Mouse (Mus musculus): ENCODE measurements around the gene Ppp1r13l. TPM values are rescaled to one million over a fixed set of nuclear protein-coding genes. Genes with fewer than 3 reads are reported as not detected.

Ppp1r13l gene
- polyA plus RNA-seq, 1 experiment from 2014 or later: 13.5 TPM

- peaks cover 8% of the 10 kb centered on the region for H3K4me1 ChIP-seq (replicated peaks)
- H3K36me3 ChIP-seq: peaks cover 51% of the 10 kb centered on the region
- no peak for ATAC-seq (replicated peaks; ENCODE audit: insufficient number of reproducible peaks, insufficient read depth, low FRiP score, low read depth)
- H3K27ac ChIP-seq: no peak overlapping the region
- no peaks in the 10 kb centered on the region for H3K9me3 ChIP-seq (replicated peaks)
- H3K9ac ChIP-seq: 0 out of 2 replicates have a peak overlapping the region, but pooled peaks have one; percentile 13
- H3K4me2 ChIP-seq: no peak overlapping the region
- H3K27me3 ChIP-seq: no peaks in the 10 kb centered on the region
- H3K4me3 ChIP-seq: no peak overlapping the region
- 83% methylated on average over 5 of the region's 5 CpGs for WGBS
These were observed 4.6 kb upstream of the Ppp1r13l start for GRCm38 (mm10) chr7:19354991-19355390.

DNA sequence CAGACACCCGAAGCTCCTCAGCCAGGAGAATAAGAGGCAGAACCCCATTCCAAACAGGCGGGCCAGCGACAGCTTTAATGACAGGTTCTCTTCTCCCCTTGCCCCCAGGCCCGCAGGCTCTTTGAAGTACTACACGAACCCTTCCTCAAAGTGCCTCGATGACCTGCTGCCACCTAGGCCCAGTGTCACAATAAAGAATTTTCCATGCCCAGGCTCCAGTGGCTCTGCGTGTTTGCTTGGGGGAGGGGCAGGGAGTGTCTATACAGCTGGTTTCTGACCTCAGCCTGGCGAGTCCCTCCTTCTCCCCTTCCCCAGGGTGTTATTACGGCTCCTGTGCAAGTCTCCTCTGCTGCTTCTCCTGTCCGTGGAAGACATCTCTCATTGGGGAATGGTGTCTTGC lies 3.2 kb upstream of the Ppp1r13l start:
- Histone ChIP-seq H3K9me3 (replicated peaks) (no peaks in the 10 kb centered on the region), H3K27ac (no peak overlapping the region), H3K27me3 (no peaks in the 10 kb centered on the region), H3K4me3 (no peak overlapping the region), H3K9ac (no peak overlapping the region), H3K36me3 (peaks cover 43% of the 10 kb centered on the region), H3K4me1 (replicated peaks) (peaks cover 16% of the 10 kb centered on the region), H3K4me2 (no peak overlapping the region)
- 72% methylated on average over 10 of the region's 10 CpGs for WGBS
- no peak for ATAC-seq (replicated peaks; ENCODE audit: insufficient number of reproducible peaks, insufficient read depth, low FRiP score, low read depth)

DNA sequence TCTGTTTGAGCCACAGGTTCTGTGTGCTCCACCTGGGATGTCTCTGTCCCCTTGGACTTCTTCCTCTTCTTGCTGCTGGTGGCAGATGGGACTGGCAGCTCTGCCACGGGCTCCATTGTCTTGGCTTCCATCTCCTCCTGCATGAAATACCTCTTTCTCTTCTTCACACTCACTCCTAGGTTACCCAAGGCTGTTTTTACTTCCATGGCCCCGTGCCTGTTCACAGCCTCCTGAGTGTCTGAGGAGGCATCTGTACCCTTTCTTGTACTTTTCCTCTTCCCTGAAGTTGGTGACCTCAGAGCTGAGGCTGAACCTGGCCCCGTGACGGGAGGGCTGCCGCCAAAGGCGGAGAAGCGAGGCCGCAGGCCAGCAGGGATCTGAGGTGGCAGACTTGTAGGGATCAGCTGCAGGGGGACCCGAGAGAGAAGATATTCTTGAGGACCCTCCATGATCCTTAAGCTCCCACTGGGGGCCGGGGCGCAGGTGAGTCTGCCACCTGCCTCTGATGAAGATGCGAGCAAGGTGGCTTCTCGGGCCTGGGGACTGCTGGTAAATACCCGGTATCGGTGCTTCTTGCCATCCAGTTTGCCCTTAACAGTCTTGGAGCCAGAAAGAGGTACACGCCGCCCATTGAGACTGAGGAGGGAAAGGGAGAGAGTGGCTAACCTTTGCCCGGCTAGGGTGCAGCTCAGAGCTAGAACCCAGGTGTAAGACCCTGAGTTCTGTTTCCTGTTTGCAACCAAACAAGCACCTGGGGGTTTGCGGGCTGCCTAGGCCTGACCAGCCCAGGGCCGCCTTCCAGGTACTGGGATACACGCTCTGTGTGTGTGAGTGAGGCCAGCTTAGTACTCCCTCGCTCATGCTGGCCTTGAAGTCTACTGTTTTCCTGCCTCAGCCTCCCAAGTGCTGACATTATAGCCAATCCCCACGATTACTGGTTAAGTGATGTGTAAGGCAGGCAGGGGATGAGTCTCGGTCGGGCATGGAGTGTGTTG lies 1.9 kb upstream of the Ppp1r13l start:
- H3K9me3 ChIP-seq (replicated peaks): no peaks in the 10 kb centered on the region
- H3K27ac ChIP-seq: no peak overlapping the region
- peak overlapping the region; percentile 86 for H3K4me3 ChIP-seq
- H3K9ac ChIP-seq: peak overlapping the region; percentile 63; the same call in 1 of the 2 replicates
- peaks cover 31% of the 10 kb centered on the region for H3K36me3 ChIP-seq
- 91% methylated on average over 25 of the region's 25 CpGs for WGBS
- H3K27me3 ChIP-seq: no peaks in the 10 kb centered on the region
- H3K4me1 ChIP-seq (replicated peaks): peaks cover 30% of the 10 kb centered on the region
- H3K4me2 ChIP-seq: peak overlapping the region; percentile 99; the same call in 1 of the 2 replicates
- ATAC-seq (replicated peaks; ENCODE audit: insufficient number of reproducible peaks, insufficient read depth, low FRiP score, low read depth): no peak

DNA sequence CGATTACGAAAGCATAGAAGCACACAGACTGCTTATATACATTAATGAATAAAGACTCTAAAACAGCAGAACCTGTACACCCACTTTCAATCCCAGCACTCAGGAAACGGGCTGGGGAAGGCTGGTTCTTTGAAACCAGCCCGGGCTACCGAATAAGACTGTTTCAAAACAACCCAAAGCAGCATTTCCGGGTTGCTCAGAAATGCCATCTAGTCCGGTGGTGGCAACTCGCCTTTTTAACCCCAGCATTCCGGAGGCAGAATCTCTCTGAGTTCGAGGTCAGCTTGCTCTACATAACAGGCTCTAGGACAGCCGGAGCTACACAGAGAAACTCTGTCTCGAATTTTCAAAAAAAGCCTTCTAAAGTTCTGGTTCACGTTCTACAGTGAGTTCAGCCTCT lies 915 bp upstream of the Ppp1r13l start:
- Histone ChIP-seq H3K4me1 (replicated peaks) (peaks cover 39% of the 10 kb centered on the region), H3K9me3 (replicated peaks) (no peaks in the 10 kb centered on the region), H3K27me3 (no peaks in the 10 kb centered on the region), H3K4me3 (peak overlapping the region; percentile 86), H3K9ac (peak overlapping the region; percentile 63), H3K4me2 (peak overlapping the region; percentile 99), H3K36me3 (peaks cover 22% of the 10 kb centered on the region), H3K27ac (no peak overlapping the region)
- no peak for ATAC-seq (replicated peaks; ENCODE audit: insufficient number of reproducible peaks, insufficient read depth, low FRiP score, low read depth)
- 14% methylated on average over 13 of the region's 13 CpGs for WGBS

DNA sequence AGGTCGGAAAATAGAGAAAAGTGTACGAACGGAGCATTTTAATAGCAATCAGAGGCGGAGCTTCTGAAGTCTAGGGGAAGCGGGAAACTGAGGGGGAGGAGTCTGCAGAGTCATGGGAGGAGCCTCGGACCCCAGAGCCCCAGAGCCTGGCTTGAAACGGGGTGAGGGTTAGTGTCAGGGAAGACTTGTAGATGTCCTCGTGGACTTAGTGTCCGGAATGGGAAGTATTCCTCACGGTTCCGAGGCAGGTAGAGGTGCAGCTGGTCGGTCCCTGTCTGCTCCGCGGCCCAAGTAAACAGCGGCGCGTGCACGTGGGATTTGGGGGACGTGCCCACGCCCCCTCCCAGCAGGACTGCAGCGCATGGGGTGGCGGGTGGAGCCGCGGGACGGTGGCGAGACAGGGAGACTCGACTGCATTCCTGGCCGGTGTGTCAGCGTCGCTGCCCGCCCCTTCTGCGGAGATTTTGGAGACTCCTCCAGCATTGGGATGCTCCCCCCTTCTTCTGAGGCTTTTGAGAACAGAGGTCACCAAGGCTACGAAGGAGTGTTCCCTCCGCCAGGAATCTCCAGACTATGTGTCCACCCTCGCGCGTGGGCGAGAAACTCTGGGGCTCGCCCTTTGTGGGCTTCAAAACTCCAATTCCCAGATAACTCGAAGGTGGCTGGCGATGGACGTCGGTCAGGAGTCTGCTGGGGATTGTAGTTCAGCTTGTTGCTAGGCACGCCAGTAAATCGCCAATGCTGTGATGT lies 518 bp downstream of the Ppp1r13l start:
- peak overlapping the region; percentile 96 for H3K27ac ChIP-seq
- peak overlapping the region; percentile 99 for H3K4me2 ChIP-seq
- peaks cover 46% of the 10 kb centered on the region for H3K4me1 ChIP-seq (replicated peaks)
- under 1% methylated on average over 45 of the region's 45 CpGs for WGBS
- H3K27me3 ChIP-seq: no peaks in the 10 kb centered on the region
- H3K9me3 ChIP-seq (replicated peaks): no peaks in the 10 kb centered on the region
- H3K4me3 ChIP-seq: peak overlapping the region; percentile 86
- H3K36me3 ChIP-seq: peaks cover 13% of the 10 kb centered on the region
- peak; percentile 53 for ATAC-seq (replicated peaks; ENCODE audit: insufficient number of reproducible peaks, insufficient read depth, low FRiP score, low read depth)
- H3K9ac ChIP-seq: peak overlapping the region; percentile 63

GRCm38 (mm10) chr7:19360944-19361343 lies 1.4 kb downstream of the Ppp1r13l start:
- ATAC-seq (replicated peaks; ENCODE audit: insufficient number of reproducible peaks, insufficient read depth, low FRiP score, low read depth): peak; percentile 76
- WGBS: under 1% methylated on average over 27 of the region's 27 CpGs
- H3K27me3 ChIP-seq: no peaks in the 10 kb centered on the region
- H3K4me2 ChIP-seq: peak overlapping the region; percentile 99
- peak overlapping the region; percentile 86 for H3K4me3 ChIP-seq
- H3K4me1 ChIP-seq (replicated peaks): peaks cover 49% of the 10 kb centered on the region
- H3K9ac ChIP-seq: peak overlapping the region; percentile 81
- peak overlapping the region; percentile 96 for H3K27ac ChIP-seq
- H3K36me3 ChIP-seq: peaks cover 9% of the 10 kb centered on the region; the same call in 1 of the 2 replicates
- H3K9me3 ChIP-seq (replicated peaks): no peaks in the 10 kb centered on the region

DNA sequence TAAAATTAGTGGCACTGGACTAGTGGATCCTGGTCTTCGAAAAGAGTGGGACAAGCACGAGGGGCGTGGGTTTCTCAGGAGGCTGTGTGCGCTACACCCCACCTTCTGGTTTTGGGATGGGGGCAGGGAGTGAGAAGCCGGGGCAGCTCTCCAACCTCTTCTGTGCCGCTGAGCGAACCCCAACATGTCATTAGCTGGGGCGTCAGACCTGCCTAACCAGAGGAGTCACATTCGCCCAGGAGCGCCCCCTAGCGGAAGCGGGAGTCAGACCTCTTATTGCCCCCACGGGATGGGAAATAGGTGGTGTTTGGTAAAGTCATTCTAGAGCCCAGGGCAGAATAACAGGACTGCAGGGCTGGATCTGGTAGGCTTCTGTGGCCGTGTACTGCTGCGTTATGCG lies 2.2 kb downstream of the Ppp1r13l start:
- Histone ChIP-seq H3K9me3 (replicated peaks) (no peaks in the 10 kb centered on the region), H3K27me3 (no peaks in the 10 kb centered on the region), H3K4me2 (peak overlapping the region; percentile 99), H3K27ac (peak overlapping the region; percentile 96), H3K4me1 (replicated peaks) (peaks cover 49% of the 10 kb centered on the region), H3K9ac (peak overlapping the region; percentile 81), H3K4me3 (peak overlapping the region; percentile 86), H3K36me3 (peaks cover 9% of the 10 kb centered on the region; the same call in 1 of the 2 replicates)
- peak; percentile 4; the same call in 1 of the 2 replicates for ATAC-seq (replicated peaks; ENCODE audit: insufficient number of reproducible peaks, insufficient read depth, low FRiP score, low read depth)
- 5% methylated on average over 16 of the region's 16 CpGs for WGBS

DNA sequence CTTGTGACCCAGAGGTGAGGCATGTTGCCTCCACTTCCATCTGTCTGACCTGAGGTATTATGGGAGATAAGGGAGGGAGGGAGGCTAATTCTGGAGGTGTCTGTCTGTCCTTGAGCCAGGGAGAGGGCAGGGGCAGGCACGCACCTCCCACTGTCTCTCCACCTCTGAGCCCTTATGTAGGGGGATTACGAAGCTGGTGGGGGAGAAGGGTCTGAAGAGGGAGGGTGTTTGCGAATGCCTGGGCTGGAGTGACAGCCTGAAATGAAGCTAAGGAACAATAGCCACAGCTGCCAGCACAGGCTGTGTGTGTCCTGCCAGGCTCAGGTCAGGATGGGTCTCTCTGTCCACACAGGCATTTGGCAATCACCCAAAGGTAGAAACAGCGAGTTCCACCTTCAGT lies 2.7 kb downstream of the Ppp1r13l start:
- peak overlapping the region; percentile 81 for H3K9ac ChIP-seq
- peaks cover 49% of the 10 kb centered on the region for H3K4me1 ChIP-seq (replicated peaks)
- H3K36me3 ChIP-seq: peaks cover 4% of the 10 kb centered on the region; the same call in 1 of the 2 replicates
- peak; percentile 54 for ATAC-seq (replicated peaks; ENCODE audit: insufficient number of reproducible peaks, insufficient read depth, low FRiP score, low read depth)
- H3K4me2 ChIP-seq: peak overlapping the region; percentile 99
- H3K4me3 ChIP-seq: peak overlapping the region; percentile 86
- WGBS: 28% methylated on average over 4 of the region's 4 CpGs
- no peaks in the 10 kb centered on the region for H3K27me3 ChIP-seq
- H3K27ac ChIP-seq: peak overlapping the region; percentile 96
- H3K9me3 ChIP-seq (replicated peaks): no peaks in the 10 kb centered on the region

- Histone ChIP-seq H3K4me3 (peak overlapping the region; percentile 5; the same call in 1 of the 2 replicates), H3K27me3 (peaks cover 4% of the 10 kb centered on the region; the same call in 1 of the 2 replicates), H3K27ac (peak overlapping the region; percentile 96), H3K36me3 (0 out of 2 replicates have a peak, but pooled peaks cover 4% of the 10 kb centered on the region), H3K4me1 (replicated peaks) (peaks cover 44% of the 10 kb centered on the region), H3K4me2 (peak overlapping the region; percentile 99), H3K9ac (0 out of 2 replicates have a peak overlapping the region, but pooled peaks have one; percentile 22), H3K9me3 (replicated peaks) (no peaks in the 10 kb centered on the region)
- no peak for ATAC-seq (replicated peaks; ENCODE audit: insufficient number of reproducible peaks, insufficient read depth, low FRiP score, low read depth)
- WGBS: 5% methylated on average over 18 of the region's 18 CpGs
These were observed 4.3 kb downstream of the Ppp1r13l start for GRCm38 (mm10) chr7:19363881-19364280.

DNA sequence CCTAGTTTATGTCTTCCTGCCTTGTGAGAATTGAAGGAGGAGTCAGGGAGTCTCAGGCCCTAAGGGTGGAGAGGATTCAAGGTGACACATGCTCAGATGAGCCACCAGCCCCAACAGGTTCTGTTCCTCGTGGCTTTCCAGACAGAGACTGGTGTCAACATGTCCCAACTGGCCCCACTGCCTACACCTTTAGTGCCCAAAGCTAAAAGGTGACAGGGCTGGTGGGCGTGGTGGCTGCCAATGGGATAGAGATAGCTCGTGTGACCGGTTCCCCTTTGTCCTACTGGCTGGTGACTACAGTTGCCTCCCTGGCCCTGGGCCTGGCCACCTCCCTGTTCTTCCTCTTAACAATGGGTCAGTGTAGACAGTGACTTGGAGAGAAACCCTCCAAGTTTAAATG lies 5.8 kb downstream of the Ppp1r13l start:
- H3K4me2 ChIP-seq: no peak overlapping the region
- peaks cover 44% of the 10 kb centered on the region for H3K4me1 ChIP-seq (replicated peaks)
- no peak overlapping the region for H3K9ac ChIP-seq
- peaks cover 9% of the 10 kb centered on the region for H3K36me3 ChIP-seq
- H3K4me3 ChIP-seq: no peak overlapping the region
- ATAC-seq (replicated peaks; ENCODE audit: insufficient number of reproducible peaks, insufficient read depth, low FRiP score, low read depth): no peak
- no peaks in the 10 kb centered on the region for H3K9me3 ChIP-seq (replicated peaks)
- H3K27me3 ChIP-seq: peaks cover 8% of the 10 kb centered on the region; the same call in 1 of the 2 replicates
- 63% methylated on average over 4 of the region's 4 CpGs for WGBS
- no peak overlapping the region for H3K27ac ChIP-seq

DNA sequence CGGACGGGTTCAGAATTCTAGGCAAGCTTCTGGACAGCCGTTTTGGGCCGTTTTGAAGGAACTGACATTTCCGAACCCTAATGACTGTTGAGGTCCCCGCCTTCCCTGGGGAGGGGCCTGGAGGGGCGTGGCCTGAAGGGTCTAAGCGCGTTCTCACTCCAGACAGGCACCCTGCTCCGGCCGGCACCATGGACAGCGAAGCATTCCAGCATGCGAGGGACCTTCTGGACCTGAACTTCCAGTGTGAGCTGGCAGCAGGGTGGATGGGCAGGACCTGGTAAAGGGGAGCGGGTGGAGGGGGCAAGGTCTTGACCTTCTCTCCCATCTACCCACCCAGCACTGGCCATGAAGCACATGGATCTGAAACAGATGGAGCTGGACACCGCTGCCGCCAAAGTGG lies 8.8 kb downstream of the Ppp1r13l start:
- Histone ChIP-seq H3K4me1 (replicated peaks) (peaks cover 19% of the 10 kb centered on the region), H3K9me3 (replicated peaks) (no peaks in the 10 kb centered on the region), H3K9ac (no peak overlapping the region), H3K27me3 (peaks cover 8% of the 10 kb centered on the region; the same call in 1 of the 2 replicates), H3K27ac (no peak overlapping the region), H3K4me2 (no peak overlapping the region), H3K36me3 (peaks cover 17% of the 10 kb centered on the region), H3K4me3 (no peak overlapping the region)
- ATAC-seq (replicated peaks; ENCODE audit: insufficient number of reproducible peaks, insufficient read depth, low FRiP score, low read depth): no peak
- WGBS: 22% methylated on average over 16 of the region's 16 CpGs

All from heart, embryonic 15.5 days (tissue).